Mouse (Mus musculus): ENCODE measurements around the gene Gm20388. TPM values are rescaled to one million over a fixed set of nuclear protein-coding genes. Genes with fewer than 3 reads are reported as not detected.

Gm20388 gene
- total RNA-seq, 2 experiments from 2014 or later = 5.8 TPM; not detected in 1

DNA sequence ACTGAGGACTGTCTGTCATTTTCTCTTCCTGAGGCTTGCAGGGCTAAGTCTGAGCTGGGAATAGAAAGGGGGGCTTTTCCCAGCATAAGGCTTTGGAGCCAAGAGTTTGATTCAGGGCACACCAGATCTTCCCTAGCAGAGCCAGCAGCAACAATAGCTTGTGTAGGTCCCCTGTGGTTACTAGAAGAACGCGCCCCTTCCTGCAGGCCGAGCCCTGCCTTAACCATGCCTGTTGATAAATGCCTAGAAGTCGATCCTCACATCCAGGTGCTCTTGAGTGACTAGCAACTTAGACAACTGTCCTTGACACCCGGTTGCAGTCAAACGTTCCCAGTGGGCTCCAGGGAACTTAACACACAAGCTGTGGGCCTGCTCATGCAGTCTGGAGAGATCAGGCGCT, 512.9 kb downstream of the Gm20388 start:
- DNase-seq = no peak

DNA sequence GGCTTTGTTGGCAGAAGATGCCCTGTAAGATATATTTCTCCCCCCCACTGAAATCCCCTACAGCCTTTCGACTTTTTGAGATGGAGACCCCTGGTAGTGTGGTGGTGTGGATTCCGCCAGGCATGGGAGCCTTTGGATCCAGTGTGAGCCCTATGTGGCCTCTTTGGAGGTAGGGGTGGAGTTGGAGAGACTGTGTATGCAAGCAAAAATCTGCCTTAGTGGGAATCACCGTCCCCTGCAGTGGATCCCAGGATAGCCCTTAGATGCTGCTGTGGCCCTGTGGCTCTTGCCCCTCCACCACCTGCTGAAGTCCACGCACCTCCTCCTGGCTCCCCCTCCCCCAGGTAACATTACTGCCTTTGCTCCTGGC, 514.2 kb downstream of the Gm20388 start:
- DNase-seq = no peak

GRCm38 (mm10) chr8:120425199-120425941, 514.7 kb downstream of the Gm20388 start:
- peak; percentile 36 for DNase-seq

DNA sequence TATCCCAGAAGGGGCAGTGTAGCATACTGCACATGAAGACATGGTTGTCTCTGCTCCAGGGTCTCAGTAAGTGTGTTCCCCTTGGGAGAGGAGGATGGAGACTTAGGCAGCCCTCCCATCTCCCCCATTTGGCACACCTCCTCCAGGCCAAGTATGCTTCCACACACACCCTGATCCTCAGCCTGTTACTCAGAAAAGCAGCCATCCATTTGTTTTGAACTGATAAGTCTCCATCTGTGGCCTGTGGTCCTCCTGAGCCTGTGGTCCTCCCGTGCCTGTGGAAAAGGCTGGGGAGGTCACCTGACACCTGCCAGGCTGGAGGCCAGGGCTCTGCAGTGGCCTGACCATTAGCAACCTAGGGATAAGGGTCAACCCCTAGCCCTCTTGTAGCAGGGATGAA, 515.5 kb downstream of the Gm20388 start:
- no peak for DNase-seq

GRCm38 (mm10) chr8:120426622-120427385, 516.2 kb downstream of the Gm20388 start:
- peak; percentile 68 for DNase-seq

DNA sequence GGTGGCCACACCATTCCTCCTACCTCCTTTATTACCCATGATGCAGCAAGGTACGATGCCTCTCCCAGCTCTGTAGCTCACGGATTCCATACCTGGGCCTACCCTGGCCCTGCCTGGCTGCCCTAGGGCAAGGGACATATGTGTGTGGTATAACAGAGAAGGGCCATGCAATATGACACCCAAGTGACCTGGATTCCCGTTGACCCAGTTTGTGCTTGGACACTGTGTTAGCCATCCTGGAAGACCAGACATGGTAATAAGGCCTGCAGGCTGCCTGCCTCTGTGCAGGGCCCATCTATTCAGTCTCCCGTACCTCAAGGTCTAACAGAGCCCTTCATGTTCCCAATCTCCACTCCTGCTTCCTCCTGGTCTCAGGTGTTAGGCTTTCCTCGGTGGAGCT, 517.9 kb downstream of the Gm20388 start:
- no peak for DNase-seq

DNA sequence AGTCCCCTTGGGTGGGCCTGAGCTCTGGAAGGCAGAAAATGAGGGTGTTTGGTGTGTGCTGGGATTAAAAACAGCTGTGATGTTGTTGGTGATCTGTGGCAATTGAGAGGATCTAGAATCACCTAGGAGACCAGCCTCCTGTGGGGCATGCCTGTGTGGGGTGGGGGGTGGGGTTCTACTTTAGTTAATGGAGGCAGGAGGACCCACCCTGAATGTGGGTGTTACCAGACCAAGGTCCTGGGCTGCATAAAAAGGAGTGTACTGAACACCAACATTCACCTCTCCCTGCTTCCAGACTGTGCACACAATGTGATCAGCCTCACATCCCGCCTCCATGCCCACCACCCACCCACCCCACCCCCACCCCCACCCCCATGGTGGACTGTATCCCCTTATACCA, 518.5 kb downstream of the Gm20388 start:
- DNase-seq = no peak

DNA sequence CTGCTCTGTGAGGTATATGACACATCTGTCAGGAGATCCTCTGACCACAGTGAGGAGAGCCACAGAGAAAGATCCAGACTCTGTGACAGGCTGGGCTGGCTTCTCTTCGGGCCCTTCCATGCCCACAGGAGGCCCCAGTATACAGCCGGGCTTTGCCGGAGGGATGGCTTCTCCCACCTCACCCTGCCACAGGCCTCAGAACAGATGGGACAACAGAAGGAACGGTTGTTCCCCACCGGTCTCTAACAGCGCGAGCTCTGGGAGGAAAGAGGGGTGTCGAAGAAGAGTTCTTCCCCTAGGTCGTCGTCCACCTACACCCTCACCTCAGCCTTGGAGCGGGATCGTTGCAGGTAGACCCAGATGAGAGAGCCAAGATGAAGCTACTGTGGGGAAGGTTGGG, 520.4 kb downstream of the Gm20388 start:
- no peak for DNase-seq

DNA sequence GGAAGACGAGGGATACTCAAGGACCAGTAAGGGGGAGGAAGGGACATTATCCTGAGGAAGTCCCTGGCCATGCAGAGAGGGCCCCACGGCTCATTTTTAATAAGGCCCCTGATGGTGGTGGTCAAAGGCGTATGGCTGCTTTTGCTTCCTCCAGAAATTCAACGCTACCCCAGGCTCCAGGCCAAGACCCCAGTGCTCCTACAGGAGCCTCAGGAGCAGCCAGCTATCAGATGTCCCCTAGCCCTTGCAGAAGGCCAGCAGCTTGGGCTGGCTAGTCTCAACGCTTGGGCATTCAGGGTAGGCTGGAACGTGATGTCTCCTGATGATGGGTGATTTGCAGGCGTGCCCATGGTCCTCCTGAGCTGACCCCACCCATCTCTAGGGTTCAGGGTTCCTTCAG, 521.8 kb downstream of the Gm20388 start:
- DNase-seq = no peak

DNA sequence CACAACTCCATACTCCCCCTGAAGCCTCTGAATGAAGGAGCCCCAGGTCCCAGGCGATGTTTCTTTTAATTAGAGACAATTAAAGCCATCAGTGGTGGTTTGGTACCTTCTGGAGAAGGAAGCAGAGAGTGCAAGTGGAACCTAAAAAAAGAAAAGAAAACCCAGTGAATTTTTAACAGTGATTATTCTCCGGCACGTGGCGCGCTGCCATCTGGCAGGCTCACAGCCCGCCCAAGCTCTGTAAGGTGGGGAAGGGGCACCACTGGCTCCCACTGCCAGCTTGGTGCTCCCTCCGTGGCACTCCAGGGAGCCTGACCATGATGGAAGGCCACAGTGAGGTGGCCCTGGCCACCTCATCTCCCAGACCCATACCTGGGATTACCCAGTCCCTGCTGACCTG, 522.5 kb downstream of the Gm20388 start:
- DNase-seq = no peak

DNA sequence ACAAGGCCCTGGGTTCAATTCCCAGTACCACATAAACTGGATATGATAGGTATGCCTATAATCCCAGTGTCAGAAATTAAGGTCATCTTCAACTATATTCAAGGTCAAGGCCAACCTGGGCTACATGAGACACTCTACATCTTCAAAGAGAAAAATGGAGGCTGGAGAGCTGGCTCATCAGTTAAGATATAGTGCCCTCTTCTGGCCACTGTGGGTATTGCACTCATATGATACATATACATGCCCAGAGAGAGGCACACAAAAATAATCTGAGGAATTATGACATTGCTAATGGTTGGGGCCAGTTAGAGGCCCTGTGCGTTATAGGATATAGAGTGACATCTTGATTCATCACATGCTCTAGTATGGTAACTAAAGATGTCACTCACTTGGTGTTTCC, 523.1 kb downstream of the Gm20388 start:
- no peak for DNase-seq

GRCm38 (mm10) chr8:120435781-120436180, 525.1 kb downstream of the Gm20388 start:
- DNase-seq = no peak

GRCm38 (mm10) chr8:120436491-120437030, 525.9 kb downstream of the Gm20388 start:
- no peak for DNase-seq

- no peak for DNase-seq
Measured at GRCm38 (mm10) chr8:120437207-120437606, 526.6 kb downstream of the Gm20388 start.

DNA sequence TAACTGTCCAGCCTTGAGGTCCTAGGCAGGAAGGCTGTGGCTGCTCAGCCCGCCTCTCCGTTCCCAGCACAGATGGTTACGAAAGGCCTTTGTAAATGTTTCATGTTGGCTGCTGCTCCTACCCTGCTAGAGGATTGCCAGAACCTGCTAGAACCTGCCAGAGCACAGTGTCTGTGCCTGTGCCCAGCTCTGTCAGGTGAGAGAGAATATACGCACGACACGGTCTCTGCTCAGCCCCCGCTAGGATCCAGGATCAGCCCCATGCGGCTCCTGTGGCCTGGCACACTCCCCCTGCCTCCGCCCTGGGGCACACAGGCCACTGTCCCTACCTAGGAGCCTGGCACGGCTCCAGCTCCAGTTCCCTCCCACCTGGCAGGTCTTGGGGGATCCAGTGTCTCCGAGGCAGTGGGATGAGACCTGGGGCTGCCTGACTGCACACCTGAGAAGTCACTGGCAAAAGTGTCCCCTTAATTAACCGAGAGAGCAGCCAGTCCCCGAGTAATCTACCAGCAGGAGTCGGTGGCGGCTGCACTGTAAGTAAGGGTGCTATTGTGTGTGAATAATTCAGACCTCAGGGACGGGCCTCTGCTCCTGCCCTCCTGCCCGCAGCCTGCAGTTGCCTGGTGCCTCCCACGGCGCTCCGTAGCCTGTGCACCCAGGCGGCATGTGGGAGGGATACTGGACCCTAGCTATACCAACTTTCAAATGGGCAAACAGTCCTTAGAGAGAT, 527.2 kb downstream of the Gm20388 start:
- no peak for DNase-seq

DNA sequence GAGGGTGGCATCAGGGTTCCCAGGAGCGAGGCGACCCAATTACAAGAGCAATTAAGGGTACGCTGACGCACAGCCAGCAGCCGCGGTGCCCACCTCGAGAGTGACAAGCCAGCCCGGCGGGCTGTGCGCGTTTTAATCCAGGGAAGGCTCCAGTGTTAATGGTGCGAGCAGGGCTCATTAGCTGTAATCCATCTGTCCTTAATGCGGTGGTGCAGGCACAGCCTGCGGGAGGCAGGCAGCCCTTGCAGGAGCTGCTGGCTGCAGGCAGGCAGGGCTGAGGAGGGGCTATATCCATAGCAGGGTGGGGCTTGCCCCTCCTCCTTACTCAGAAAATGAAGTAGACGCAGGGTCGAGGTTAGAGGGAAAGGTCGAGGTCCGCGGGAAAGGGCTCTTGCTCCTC, 528.7 kb downstream of the Gm20388 start:
- no peak for DNase-seq

DNA sequence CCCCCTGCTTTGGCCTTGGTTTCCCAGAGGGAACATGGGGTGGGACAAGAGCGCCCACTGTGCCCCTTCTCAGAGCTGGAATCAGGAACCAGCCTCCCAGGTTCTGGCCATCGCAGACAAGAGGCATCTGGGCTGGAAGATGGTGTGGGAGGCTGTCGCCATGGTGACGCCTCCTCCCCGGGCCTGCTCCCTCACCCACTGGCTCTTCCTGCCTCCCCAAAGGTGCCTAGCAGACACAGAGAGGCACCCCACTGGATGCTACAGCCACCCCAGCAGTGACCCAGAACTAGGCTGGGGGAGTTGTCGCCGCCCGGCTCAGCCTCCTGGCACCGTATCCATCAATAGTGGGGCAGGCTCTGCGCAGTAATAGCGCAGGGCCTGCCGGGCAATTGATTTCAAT, 530.1 kb downstream of the Gm20388 start:
- no peak for DNase-seq

DNA sequence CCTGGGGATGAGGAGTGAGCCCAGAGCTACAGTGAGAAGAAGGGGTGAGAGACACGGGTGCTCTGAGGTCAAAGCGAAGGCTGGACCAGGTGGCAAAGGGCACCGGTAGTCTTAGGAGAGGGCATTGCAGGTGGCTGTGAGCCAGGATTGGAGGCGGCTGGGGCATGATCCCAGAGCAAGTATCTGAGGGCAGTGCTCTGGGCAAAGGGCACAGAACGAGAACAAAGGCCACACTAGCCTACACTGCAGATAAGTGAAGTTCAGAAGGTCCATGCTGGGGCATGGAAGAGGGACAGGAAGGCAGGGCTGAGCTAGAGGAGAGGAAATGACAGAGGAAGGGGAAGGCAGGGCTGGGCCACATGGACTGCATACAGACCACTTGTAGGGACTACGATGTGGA, 531.0 kb downstream of the Gm20388 start:
- no peak for DNase-seq

DNA sequence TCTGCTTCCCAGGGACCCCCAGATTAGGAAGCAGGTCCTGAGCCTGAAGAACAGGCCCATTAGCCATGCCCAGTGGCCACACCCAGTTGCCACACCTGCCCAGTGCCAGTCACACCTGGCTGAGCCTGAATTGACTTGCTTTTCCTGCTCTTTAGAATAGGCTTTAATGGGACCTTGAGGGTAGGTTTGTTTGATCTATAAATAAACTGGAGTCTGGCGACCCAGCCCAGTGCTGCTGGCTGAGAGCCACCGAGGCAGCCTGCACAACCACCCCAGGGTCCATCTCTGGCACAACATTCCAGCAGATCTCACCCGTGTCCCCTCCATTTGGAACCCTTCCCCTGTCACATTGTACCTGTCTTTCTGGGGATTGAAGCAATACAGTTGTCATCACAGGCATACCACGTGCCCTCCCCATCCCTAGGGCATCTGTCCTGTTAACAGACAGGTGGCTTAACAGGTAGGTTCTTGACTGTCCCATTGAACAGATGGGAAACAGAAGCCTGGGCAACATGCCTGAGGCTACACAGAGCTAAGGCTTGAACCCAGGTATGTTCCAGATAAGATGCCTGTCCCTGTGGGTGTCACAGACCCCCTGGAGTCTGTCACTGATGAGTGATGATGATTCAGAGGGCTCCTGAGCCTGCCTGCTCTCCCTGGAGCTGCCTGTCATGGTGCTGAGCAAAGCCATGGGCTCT, 531.8 kb downstream of the Gm20388 start:
- DNase-seq = no peak

DNA sequence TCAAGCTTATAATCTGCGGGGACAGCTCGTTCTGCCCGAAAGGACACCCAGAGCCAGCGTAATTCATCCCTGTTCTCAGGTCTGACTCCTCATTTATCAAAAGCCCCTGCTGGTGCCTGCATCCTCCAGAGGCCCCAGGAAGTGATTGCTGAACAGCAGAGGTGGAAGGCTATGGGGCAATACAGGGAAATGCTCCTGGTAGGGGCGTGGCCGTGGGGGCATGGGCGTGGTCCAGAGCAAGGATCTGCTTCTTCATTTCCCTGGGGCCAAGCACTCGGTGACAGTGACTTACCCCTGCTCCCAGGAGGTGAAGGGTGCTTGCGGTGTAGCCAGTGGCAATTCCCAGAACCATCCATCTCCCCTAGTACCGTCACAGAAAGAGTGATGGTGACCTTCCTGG, 534.6 kb downstream of the Gm20388 start:
- no peak for DNase-seq

GRCm38 (mm10) chr8:120448131-120448530, 537.5 kb downstream of the Gm20388 start:
- DNase-seq = no peak

GRCm38 (mm10) chr8:120449139-120449538, 538.5 kb downstream of the Gm20388 start:
- no peak for DNase-seq

GRCm38 (mm10) chr8:120449608-120450031, 539.0 kb downstream of the Gm20388 start:
- DNase-seq = no peak

Measured in heart, postnatal 4 days (tissue).